Mouse (Mus musculus) forebrain, embryonic 11.5 days (tissue): ENCODE measurements around the gene Atp2a3. TPM values are rescaled to one million over a fixed set of nuclear protein-coding genes. Genes with fewer than 3 reads are reported as not detected.

Experiments used
- ATAC-seq: fragments of 200-750 bp; cut with Nextera tagmentation; replicated peaks from 2 replicates; pipeline ENCODE4 v1.8.0; 2017; ENCODE audit warnings: moderate TSS enrichment; ENCODE audit not compliant: low FRiP score
- DNase-seq: peaks from one replicate; pipeline ENCODE4 v3.0.0-alpha.2; 2017; ENCODE audit warnings: low spot score
- H3K27ac ChIP-seq: fragments of 300-500 bp; sonication (generic); 2 replicates; pipeline ENCODE4 v1.5.1; 2014; ENCODE audit warnings: low read depth, low read length
- H3K27me3 ChIP-seq: fragments of 300-500 bp; sonication (generic); 2 replicates; pipeline ENCODE4 v1.6.1; 2014; ENCODE audit warnings: mild to moderate bottlenecking, low read length, mixed read lengths; ENCODE audit not compliant: control insufficient read depth, insufficient read depth
- H3K36me3 ChIP-seq: fragments of 300-500 bp; sonication (generic); 2 replicates; pipeline ENCODE4 v1.6.1; 2014; ENCODE audit warnings: mild to moderate bottlenecking, low read length, moderate library complexity, mixed read lengths; ENCODE audit not compliant: control insufficient read depth, insufficient read depth
- H3K4me1 ChIP-seq: fragments of 300-500 bp; sonication (generic); replicated peaks from 2 replicates; pipeline ENCODE4 v1.6.1; 2014; ENCODE audit warnings: low read length, mixed read lengths; ENCODE audit not compliant: control insufficient read depth, insufficient read depth
- H3K4me2 ChIP-seq: fragments of 300-500 bp; sonication (generic); 2 replicates; pipeline ENCODE4 v1.6.1; 2014; ENCODE audit warnings: low read depth, mild to moderate bottlenecking, low read length, moderate library complexity, mixed read lengths; ENCODE audit not compliant: severe bottlenecking
- H3K4me3 ChIP-seq: fragments of 300-500 bp; sonication (generic); 2 replicates; pipeline ENCODE4 v1.5.1; 2014; ENCODE audit warnings: low read depth, low read length
- H3K9ac ChIP-seq: fragments of 300-500 bp; sonication (generic); 2 replicates; pipeline ENCODE4 v1.6.1; 2014; ENCODE audit warnings: low read length
- H3K9me3 ChIP-seq: fragments of 300-500 bp; sonication (generic); 2 replicates; pipeline ENCODE4 v1.6.1; 2016; ENCODE audit warnings: low read length, mixed read lengths; ENCODE audit not compliant: control insufficient read depth
- WGBS: fragments of 180-500 bp; shearing (Covaris S2); extraction: QIAGEN DNeasy Blood & Tissue Kit; methylation state at CpG from one replicate; pipeline ENCODE4 v1.1.7; 2014; 5-methylcytosine and 5-hydroxymethylcytosine counted together
- polyA plus RNA-seq: library from polyadenylated mRNA; unstranded; fragments of >200 nt; fragmentation: Nextera tagmentation; extraction: Ambion mirVana; gene quantifications from 2 replicates; pipeline ENCODE4 v1.2.1, GENCODE M21; 2014

Gene Atp2a3
- polyA plus RNA-seq, 1 experiment from 2014 or later: 1.3 TPM

- 64% methylated on average over 3 of the region's 3 CpGs for WGBS
- ATAC-seq (no peak), DNase-seq (no peak)
- no peaks in the 10 kb centered on the region for H3K36me3 ChIP-seq
- no peak overlapping the region for H3K27ac ChIP-seq
- no peaks in the 10 kb centered on the region for H3K27me3 ChIP-seq
- no peak overlapping the region for H3K9ac ChIP-seq
- no peak overlapping the region for H3K4me2 ChIP-seq
- no peak overlapping the region for H3K4me3 ChIP-seq
- no peaks in the 10 kb centered on the region for H3K9me3 ChIP-seq
- no peaks in the 10 kb centered on the region for H3K4me1 ChIP-seq
Observed at GRCm38 (mm10) chr11:72952226-72952625, 8.7 kb upstream of the Atp2a3 start.

DNA sequence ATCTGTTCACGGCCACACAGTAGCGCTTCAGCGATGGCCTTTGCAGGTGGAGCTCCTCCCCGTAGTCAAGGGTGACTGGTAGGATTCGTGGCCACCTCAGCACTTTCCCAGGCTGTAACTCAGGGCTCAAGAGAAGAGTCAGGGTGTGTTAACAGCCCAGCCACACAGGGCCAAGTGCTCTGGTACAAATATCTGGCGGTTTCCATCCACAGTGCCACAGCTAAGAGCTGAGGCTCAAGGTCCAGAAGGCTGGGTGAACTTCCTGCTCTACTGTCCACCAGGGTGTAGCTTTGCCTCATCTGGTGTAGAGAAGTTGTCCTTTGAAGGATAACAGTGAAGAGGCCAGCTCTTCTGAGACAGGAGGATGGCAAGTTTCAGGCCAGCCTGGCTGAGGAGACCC is 8.3 kb upstream of the Atp2a3 start:
- DNase-seq (no peak), ATAC-seq (no peak)
- no peak overlapping the region for H3K27ac ChIP-seq
- H3K9me3 ChIP-seq: no peaks in the 10 kb centered on the region
- no peak overlapping the region for H3K9ac ChIP-seq
- no peak overlapping the region for H3K4me3 ChIP-seq
- H3K36me3 ChIP-seq: no peaks in the 10 kb centered on the region
- no peak overlapping the region for H3K4me2 ChIP-seq
- no peaks in the 10 kb centered on the region for H3K4me1 ChIP-seq
- H3K27me3 ChIP-seq: no peaks in the 10 kb centered on the region
- 93% methylated on average over 6 of the region's 6 CpGs for WGBS

GRCm38 (mm10) chr11:72953116-72953439 is 7.9 kb upstream of the Atp2a3 start:
- Histone ChIP-seq H3K27ac (no peak overlapping the region), H3K4me2 (no peak overlapping the region), H3K4me1 (no peaks in the 10 kb centered on the region), H3K36me3 (no peaks in the 10 kb centered on the region), H3K9ac (no peak overlapping the region), H3K9me3 (no peaks in the 10 kb centered on the region), H3K27me3 (no peaks in the 10 kb centered on the region), H3K4me3 (no peak overlapping the region)
- DNase-seq (no peak), ATAC-seq (no peak)
- WGBS: 83% methylated on average over 1 of the region's 1 CpGs

- 90% methylated on average over 4 of the region's 4 CpGs for WGBS
- no peaks in the 10 kb centered on the region for H3K36me3 ChIP-seq
- DNase-seq: no peak
- H3K4me1 ChIP-seq: no peaks in the 10 kb centered on the region
- H3K27me3 ChIP-seq: no peaks in the 10 kb centered on the region
- no peak overlapping the region for H3K4me2 ChIP-seq
- no peak overlapping the region for H3K9ac ChIP-seq
- no peaks in the 10 kb centered on the region for H3K9me3 ChIP-seq
- no peak overlapping the region for H3K4me3 ChIP-seq
- no peak for ATAC-seq
- H3K27ac ChIP-seq: no peak overlapping the region
Observed at GRCm38 (mm10) chr11:72953440-72954151, 7.4 kb upstream of the Atp2a3 start.

GRCm38 (mm10) chr11:72954216-72954615 is 6.8 kb upstream of the Atp2a3 start:
- whole genome bisulfite sequencing: 87% methylated on average over 4 of the region's 4 CpGs
- Histone ChIP-seq H3K4me3 (no peak overlapping the region), H3K36me3 (no peaks in the 10 kb centered on the region), H3K4me2 (no peak overlapping the region), H3K9ac (no peak overlapping the region), H3K9me3 (no peaks in the 10 kb centered on the region), H3K27ac (no peak overlapping the region), H3K27me3 (peaks cover under 1% of the 10 kb centered on the region; the same call in 1 of the 2 replicates), H3K4me1 (no peaks in the 10 kb centered on the region)
- DNase-seq (no peak), ATAC-seq (no peak)

GRCm38 (mm10) chr11:72955339-72955974 is 5.5 kb upstream of the Atp2a3 start:
- DNase-seq: no peak
- H3K4me3 ChIP-seq: no peak overlapping the region
- no peak overlapping the region for H3K27ac ChIP-seq
- WGBS: 82% methylated on average over 5 of the region's 5 CpGs
- no peak overlapping the region for H3K4me2 ChIP-seq
- peaks cover 12% of the 10 kb centered on the region for H3K27me3 ChIP-seq
- no peak for ATAC-seq
- no peaks in the 10 kb centered on the region for H3K36me3 ChIP-seq
- H3K9me3 ChIP-seq: no peaks in the 10 kb centered on the region
- H3K4me1 ChIP-seq: no peaks in the 10 kb centered on the region
- H3K9ac ChIP-seq: no peak overlapping the region

- no peak overlapping the region for H3K4me2 ChIP-seq
- no peak overlapping the region for H3K9ac ChIP-seq
- no peaks in the 10 kb centered on the region for H3K9me3 ChIP-seq
- H3K4me3 ChIP-seq: no peak overlapping the region
- no peak for ATAC-seq
- DNase-seq: no peak
- H3K36me3 ChIP-seq: no peaks in the 10 kb centered on the region
- no peak overlapping the region for H3K27ac ChIP-seq
- no peaks in the 10 kb centered on the region for H3K4me1 ChIP-seq
- peaks cover 29% of the 10 kb centered on the region for H3K27me3 ChIP-seq
- WGBS: 80% methylated on average over 2 of the region's 2 CpGs
Observed at GRCm38 (mm10) chr11:72957318-72957717, 3.7 kb upstream of the Atp2a3 start.

DNA sequence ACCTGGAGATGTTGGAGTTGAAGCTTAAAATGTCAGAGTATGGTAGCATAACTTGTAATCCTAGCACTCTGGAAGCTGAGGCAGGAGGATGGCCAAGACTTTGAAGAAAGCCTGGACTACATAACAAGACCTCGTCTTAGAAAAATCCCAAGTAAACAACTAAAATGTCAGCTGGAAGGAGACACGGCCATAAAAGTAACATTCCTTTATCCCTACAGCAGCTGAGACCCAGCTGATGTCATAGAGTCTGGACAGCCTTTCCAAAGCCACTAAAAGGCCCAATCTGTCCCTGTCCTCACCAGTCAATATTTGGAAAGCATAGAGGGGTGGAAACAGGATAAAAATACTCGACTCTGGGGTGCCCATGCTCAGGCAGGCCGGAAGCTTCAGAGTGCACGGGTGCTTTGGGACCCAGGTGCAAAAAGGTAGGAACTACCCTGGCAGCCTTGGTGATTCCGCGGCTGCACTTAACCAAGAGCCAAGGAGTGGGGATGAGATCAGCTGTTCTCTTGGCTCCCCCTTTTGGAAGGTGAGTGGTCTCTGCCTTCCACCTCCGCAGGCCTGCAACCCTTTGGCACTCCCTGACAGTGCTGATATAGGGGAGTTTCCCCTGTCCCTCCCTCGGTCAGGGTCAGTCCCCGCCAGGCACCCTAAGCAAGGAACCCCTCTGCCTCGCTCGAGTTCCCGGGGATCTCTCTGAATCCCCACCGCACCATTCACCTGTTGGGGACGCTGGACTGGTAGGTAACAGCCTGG is 867 bp upstream of the Atp2a3 start:
- no peak for ATAC-seq

More for the DNA sequence above, 867 bp upstream of the Atp2a3 start:
- H3K36me3 ChIP-seq: no peaks in the 10 kb centered on the region
- H3K9ac ChIP-seq: no peak overlapping the region
- H3K4me2 ChIP-seq: no peak overlapping the region
- no peak for DNase-seq
- H3K27ac ChIP-seq: no peak overlapping the region
- WGBS: 13% methylated on average over 15 of the region's 15 CpGs
- peaks cover 32% of the 10 kb centered on the region for H3K27me3 ChIP-seq
- H3K4me3 ChIP-seq: no peak overlapping the region
- no peaks in the 10 kb centered on the region for H3K9me3 ChIP-seq
- no peaks in the 10 kb centered on the region for H3K4me1 ChIP-seq
